In the genomic region with DNA sequence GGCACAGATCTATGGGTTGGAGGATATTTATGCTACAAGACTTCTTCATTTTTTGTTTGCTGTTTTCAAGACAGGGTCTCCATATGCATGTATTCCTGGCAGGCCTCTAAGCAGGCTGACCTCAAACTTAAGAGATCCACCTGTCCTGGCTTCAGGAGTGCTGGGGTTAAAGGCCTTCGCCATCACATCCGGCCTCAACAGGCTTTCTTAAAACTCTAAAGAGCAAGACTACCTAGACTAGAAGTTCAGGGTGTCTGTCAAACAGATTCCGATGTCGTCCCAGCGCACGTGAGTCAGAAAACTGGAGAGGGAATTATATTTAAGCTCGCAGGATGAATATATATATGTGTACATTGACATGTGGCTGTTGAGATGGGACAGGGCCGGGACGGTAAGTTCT, we compare ENCODE assay signal across 8 mouse cellular contexts. TPM values are rescaled to one million over a fixed set of nuclear protein-coding genes. Genes with fewer than 3 reads are reported as not detected.
DNase-seq lines count a peak whose midpoint lies in the region; ATAC-seq and TF ChIP-seq lines count a peak whose summit lies in the region.

No protein-coding gene starts in this region.

- peak overlapping the region; percentile 88; the same call in 1 of the 2 replicates for H3K9ac ChIP-seq in intestine, postnatal 0 days (ENCODE audit: low read depth, low read length)
- H3K9ac ChIP-seq in neural tube, embryonic 14.5 days (replicated peaks; ENCODE audit: low read depth, low read length): peak overlapping the region; percentile 91

- peaks cover 58% of the 10 kb centered on the region for H3K4me1 ChIP-seq in forebrain, embryonic 10.5 days
- peaks cover 17% of the 10 kb centered on the region; the same call in 1 of the 2 replicates for H3K4me1 ChIP-seq in intestine, postnatal 0 days (replicated peaks; ENCODE audit: control insufficient read depth, insufficient read depth, low read length)
- H3K4me1 ChIP-seq in neural tube, embryonic 14.5 days (ENCODE audit: control insufficient read depth, insufficient read depth, low read length): peaks cover 34% of the 10 kb centered on the region

- peak overlapping the region; percentile 99 for H3K4me2 ChIP-seq in intestine, postnatal 0 days (replicated peaks; ENCODE audit: low read depth)
- H3K4me2 ChIP-seq in neural tube, embryonic 14.5 days (ENCODE audit: low read depth, low read length): peak overlapping the region; percentile 93

- 71% methylated on average over 9 of the region's 9 CpGs for WGBS in forebrain, embryonic 10.5 days
- WGBS in intestine, postnatal 0 days: 55% methylated on average over 9 of the region's 9 CpGs
- WGBS in neural tube, embryonic 14.5 days: 72% methylated on average over 9 of the region's 9 CpGs

- ATAC-seq in intestine, postnatal 0 days: no peak
- no peak for ATAC-seq in neural tube, embryonic 14.5 days (ENCODE audit: low read depth)

- H3K27me3 ChIP-seq in forebrain, embryonic 10.5 days (ENCODE audit: poor library complexity, severe bottlenecking): no peaks in the 10 kb centered on the region
- no peaks in the 10 kb centered on the region for H3K27me3 ChIP-seq in intestine, postnatal 0 days (replicated peaks; ENCODE audit: control insufficient read depth, insufficient read depth, low read length)
- no peaks in the 10 kb centered on the region for H3K27me3 ChIP-seq in neural tube, embryonic 14.5 days (ENCODE audit: control insufficient read depth, insufficient read depth, low read length)

- peaks cover 58% of the 10 kb centered on the region for H3K36me3 ChIP-seq in forebrain, embryonic 10.5 days (replicated peaks)
- H3K36me3 ChIP-seq in intestine, postnatal 0 days (ENCODE audit: control insufficient read depth, insufficient read depth): peaks cover 28% of the 10 kb centered on the region
- H3K36me3 ChIP-seq in neural tube, embryonic 14.5 days (ENCODE audit: control insufficient read depth, insufficient read depth, low read length): peaks cover 3% of the 10 kb centered on the region

- H3K27ac ChIP-seq in layer of hippocampus, adult 2 months: peak overlapping the region; percentile 99
- peak overlapping the region; percentile 100 for H3K27ac ChIP-seq in forebrain, embryonic 10.5 days
- no peak overlapping the region for H3K27ac ChIP-seq in intestine, postnatal 0 days (ENCODE audit: low read depth, low read length)
- peak overlapping the region; percentile 99 for H3K27ac ChIP-seq in neural tube, embryonic 14.5 days (ENCODE audit: low read depth, low read length)

- H3K9me3 ChIP-seq in forebrain, embryonic 10.5 days: peaks cover 47% of the 10 kb centered on the region
- H3K9me3 ChIP-seq in intestine, postnatal 0 days (ENCODE audit: control insufficient read depth): no peaks in the 10 kb centered on the region
- no peaks in the 10 kb centered on the region for H3K9me3 ChIP-seq in neural tube, embryonic 14.5 days (ENCODE audit: control insufficient read depth, low read length)

- H3K4me3 ChIP-seq in layer of hippocampus, adult 2 months: peak overlapping the region; percentile 99
- peak overlapping the region; percentile 98 for H3K4me3 ChIP-seq in forebrain, embryonic 10.5 days
- H3K4me3 ChIP-seq in intestine, postnatal 0 days (ENCODE audit: low read depth, low read length): peak overlapping the region; percentile 86
- peak overlapping the region; percentile 58 for H3K4me3 ChIP-seq in neural tube, embryonic 14.5 days (ENCODE audit: low read depth, low read length)

- no peak for DNase-seq in layer of hippocampus, adult 2 months (ENCODE audit: low spot score in 2 of 2)
- DNase-seq in layer of hippocampus, postnatal 25 days (ENCODE audit: extremely low spot score in 1 of 2, low spot score in 1 of 2): no peak
- no peak for DNase-seq in forebrain, embryonic 10.5 days (ENCODE audit: extremely low spot score, low spot score)
- no peak for DNase-seq in spleen, postnatal 4 days (ENCODE audit: low spot score in 2 of 2)
- no peak for DNase-seq in adrenal gland, postnatal 25 days
- DNase-seq in urinary bladder, adult 18-20 months (ENCODE audit: low spot score in 2 of 2): no peak

- TF ChIP-seq CTCF in layer of hippocampus, adult 2 months (conservative IDR thresholded peaks at IDR 0.05): no peak
- TF ChIP-seq CTCF in intestine, postnatal 0 days (IDR thresholded peaks at IDR 0.05; ENCODE audit: low read depth): no peak

RNA-seq across cellular contexts. Expression of gene Ring1, which starts 0.8 kb away (rescaled TPM):
- 10 to 100 TPM; 39.6 to 45.2 TPM for total RNA-seq in layer of hippocampus, adult 2 months (2021)
- total RNA-seq in layer of hippocampus, postnatal 25 days (2021): 10 to 100 TPM; 37.1 to 44.3 TPM
- polyA plus RNA-seq in forebrain, embryonic 10.5 days (2016; fragmentation: Nextera tagmentation; extraction: Ambion mirVana): 11.4 and 12.4 TPM in 2 replicates
- 9.1 and 10.1 TPM in 2 replicates for polyA plus RNA-seq in intestine, postnatal 0 days (2015; fragmentation: Nextera tagmentation; extraction: Ambion mirVana)
- 5.6 and 7.3 TPM in 2 replicates for polyA plus RNA-seq in neural tube, embryonic 14.5 days (2014; fragmentation: Nextera tagmentation; extraction: Ambion mirVana)
- total RNA-seq in adrenal gland, postnatal 25 days (2021): 50.8 and 66.2 TPM in 2 replicates

RNA-seq across cellular contexts. Expression of gene H2-Ke6, which starts 4.2 kb away (rescaled TPM):
- total RNA-seq in layer of hippocampus, adult 2 months (2021): 10 to 100 TPM; 55.6 to 59.5 TPM
- total RNA-seq in layer of hippocampus, postnatal 25 days (2021): 10 to 100 TPM; 54.3 to 63.9 TPM
- 95.4 and 96.4 TPM in 2 replicates for polyA plus RNA-seq in forebrain, embryonic 10.5 days (2016; fragmentation: Nextera tagmentation; extraction: Ambion mirVana)
- 59.8 and 67.1 TPM in 2 replicates for polyA plus RNA-seq in intestine, postnatal 0 days (2015; fragmentation: Nextera tagmentation; extraction: Ambion mirVana)
- polyA plus RNA-seq in neural tube, embryonic 14.5 days (2014; fragmentation: Nextera tagmentation; extraction: Ambion mirVana): 70.1 and 72.1 TPM in 2 replicates
- total RNA-seq in adrenal gland, postnatal 25 days (2021): 239 TPM in 2 replicates

RNA-seq across cellular contexts. Expression of gene Slc39a7, which starts 7.8 kb away (rescaled TPM):
- total RNA-seq in layer of hippocampus, adult 2 months (2021): 10 to 100 TPM; 97.7 to 98.9 TPM
- 10 to 100 TPM; 94.3 to 95.5 TPM for total RNA-seq in layer of hippocampus, postnatal 25 days (2021)
- 203 and 206 TPM in 2 replicates for polyA plus RNA-seq in forebrain, embryonic 10.5 days (2016; fragmentation: Nextera tagmentation; extraction: Ambion mirVana)
- polyA plus RNA-seq in intestine, postnatal 0 days (2015; fragmentation: Nextera tagmentation; extraction: Ambion mirVana): 99.1 and 99.5 TPM in 2 replicates
- 77.9 and 90.8 TPM in 2 replicates for polyA plus RNA-seq in neural tube, embryonic 14.5 days (2014; fragmentation: Nextera tagmentation; extraction: Ambion mirVana)
- 149 and 162 TPM in 2 replicates for total RNA-seq in adrenal gland, postnatal 25 days (2021)

RNA-seq across cellular contexts. Expression of gene Rxrb, which starts 7.9 kb away (rescaled TPM):
- 10 to 100 TPM; 80.6 to 85.5 TPM for total RNA-seq in layer of hippocampus, adult 2 months (2021)
- 10 to 100 TPM; 76.0 to 83.6 TPM for total RNA-seq in layer of hippocampus, postnatal 25 days (2021)
- 44.5 and 48.3 TPM in 2 replicates for polyA plus RNA-seq in forebrain, embryonic 10.5 days (2016; fragmentation: Nextera tagmentation; extraction: Ambion mirVana)
- 19.5 and 22.1 TPM in 2 replicates for polyA plus RNA-seq in intestine, postnatal 0 days (2015; fragmentation: Nextera tagmentation; extraction: Ambion mirVana)
- 29.1 and 30.8 TPM in 2 replicates for polyA plus RNA-seq in neural tube, embryonic 14.5 days (2014; fragmentation: Nextera tagmentation; extraction: Ambion mirVana)
- 66.8 and 71.0 TPM in 2 replicates for total RNA-seq in adrenal gland, postnatal 25 days (2021)

RNA-seq across cellular contexts. Expression of gene Col11a2, which starts 15.6 kb away (rescaled TPM):
- total RNA-seq in layer of hippocampus, adult 2 months (2021): 10 to 100 TPM; 18.9 to 23.1 TPM
- 10 to 100 TPM; 23.5 to 25.3 TPM for total RNA-seq in layer of hippocampus, postnatal 25 days (2021)
- polyA plus RNA-seq in forebrain, embryonic 10.5 days (2016; fragmentation: Nextera tagmentation; extraction: Ambion mirVana): 0.74 and 0.75 TPM in 2 replicates
- polyA plus RNA-seq in intestine, postnatal 0 days (2015; fragmentation: Nextera tagmentation; extraction: Ambion mirVana): 0.13 and 0.21 TPM in 2 replicates
- polyA plus RNA-seq in neural tube, embryonic 14.5 days (2014; fragmentation: Nextera tagmentation; extraction: Ambion mirVana): 3.6 and 4.5 TPM in 2 replicates
- 0.91 and 3.0 TPM in 2 replicates for total RNA-seq in adrenal gland, postnatal 25 days (2021)
